Mouse (Mus musculus) MEL (cell line): ENCODE measurements around the gene Atp8b3. TPM values are rescaled to one million over a fixed set of nuclear protein-coding genes. Genes with fewer than 3 reads are reported as not detected.

Source experiments
- DNase-seq: peaks from one replicate; pipeline ENCODE4 v3.0.0; 2011; ENCODE audit warnings: low read depth, low spot score
- H3K27ac ChIP-seq: 2 replicates; pipeline ENCODE4 v1.5.1; 2012; ENCODE audit warnings: low read depth, mild to moderate bottlenecking, control low read depth, low read length, moderate library complexity; ENCODE audit not compliant: control insufficient read depth
- H3K27me3 ChIP-seq, 2 experiments: fragments of 150-350 bp in 1 of 2; sonication (generic) in 1 of 2; 2 replicates each; pipeline ENCODE4 v1.6.1; 2012; ENCODE audit warnings: low read length in 2 of 2, mild to moderate bottlenecking in 2 of 2, improper control_type of control experiment in 1 of 2, moderate library complexity in 1 of 2; ENCODE audit not compliant: insufficient read depth in 2 of 2, control insufficient read depth in 1 of 2
- H3K36me3 ChIP-seq, 2 experiments: 2 replicates each; pipeline ENCODE4 v1.6.1; 2012 to 2014; ENCODE audit warnings: low read length in 2 of 2, improper control_type of control experiment in 1 of 2, inconsistent platforms in 1 of 2, mild to moderate bottlenecking in 1 of 2; ENCODE audit not compliant: insufficient read depth in 2 of 2, control insufficient read depth in 1 of 2
- H3K4me1 ChIP-seq, 2 experiments: fragments of 150-350 bp in 1 of 2; sonication (generic) in 1 of 2; 2 replicates each; pipeline ENCODE4 v1.6.1; 2012; ENCODE audit warnings: low read length in 2 of 2, improper control_type of control experiment in 1 of 2, mild to moderate bottlenecking in 1 of 2; ENCODE audit not compliant: insufficient read depth in 2 of 2, control insufficient read depth in 1 of 2
- H3K4me3 ChIP-seq, 2 experiments: fragments of 150-350 bp in 1 of 2; sonication (generic) in 1 of 2; 2 replicates each; pipeline ENCODE4 v1.5.1; 2012; ENCODE audit warnings: low read depth in 2 of 2, low read length in 2 of 2, mild to moderate bottlenecking in 2 of 2, moderate library complexity in 2 of 2, control low read depth in 1 of 2, improper control_type of control experiment in 1 of 2; ENCODE audit not compliant: control insufficient read depth in 1 of 2, insufficient read depth in 1 of 2
- H3K79me2 ChIP-seq: 2 replicates; pipeline ENCODE4 v1.6.1; 2012; ENCODE audit warnings: mild to moderate bottlenecking, low read length, moderate library complexity; ENCODE audit not compliant: control insufficient read depth, poor library complexity, insufficient read depth
- H3K9ac ChIP-seq: 2 replicates; pipeline ENCODE4 v1.6.1; 2012; ENCODE audit warnings: low read depth, mild to moderate bottlenecking, control low read depth, low read length, moderate library complexity; ENCODE audit not compliant: control insufficient read depth, poor library complexity, severe bottlenecking
- H3K9me3 ChIP-seq: fragments of 150-350 bp; sonication (generic); replicated peaks from 2 replicates; pipeline ENCODE4 v1.6.1; 2012; ENCODE audit warnings: mild to moderate bottlenecking, low read length, improper control_type of control experiment, moderate library complexity; ENCODE audit not compliant: insufficient read depth
- CHD2 ChIP-seq: IDR thresholded peaks from 2 replicates; pipeline ENCODE4 v1.6.1; 2011; ENCODE audit warnings: low read length, improper control_type of control experiment
- CTCF ChIP-seq, 3 experiments: IDR thresholded peaks in 2 of 3; conservative IDR thresholded peaks in 1 of 3; 2 replicates each; pipeline ENCODE4 v1.5.1; 2011 to 2012; ENCODE audit warnings: low read length in 3 of 3, low read depth in 2 of 3, mild to moderate bottlenecking in 2 of 3, improper control_type of control experiment in 1 of 3, inconsistent platforms in 1 of 3, mixed read lengths in 1 of 3, moderate library complexity in 1 of 3; ENCODE audit not compliant: control insufficient read depth in 1 of 3, insufficient read depth in 1 of 3, poor library complexity in 1 of 3, severe bottlenecking in 1 of 3
- E2F4 ChIP-seq: IDR thresholded peaks from 2 replicates; pipeline ENCODE4 v1.6.1; 2011; ENCODE audit warnings: low read depth, low read length, improper control_type of control experiment, borderline replicate concordance
- ELF1 ChIP-seq: IDR thresholded peaks from 2 replicates; pipeline ENCODE4 v1.6.1; 2014; ENCODE audit warnings: low read depth, mild to moderate bottlenecking, inconsistent platforms, low read length, improper control_type of control experiment, moderate library complexity
- ETS1 ChIP-seq: IDR thresholded peaks from 2 replicates; pipeline ENCODE4 v1.6.1; 2012; ENCODE audit warnings: low read depth, mild to moderate bottlenecking, inconsistent platforms, low read length, improper control_type of control experiment, moderate library complexity
- GATA1 ChIP-seq: IDR thresholded peaks from 2 replicates; pipeline ENCODE4 v1.6.1; 2011; ENCODE audit warnings: low read depth, low read length, improper control_type of control experiment
- HCFC1 ChIP-seq: IDR thresholded peaks from 2 replicates; pipeline ENCODE4 v1.6.1; 2012; ENCODE audit warnings: low read depth, mild to moderate bottlenecking, inconsistent platforms, low read length, improper control_type of control experiment, moderate library complexity
- MAFK ChIP-seq: IDR thresholded peaks from 2 replicates; pipeline ENCODE4 v1.6.1; 2011; ENCODE audit warnings: low read depth, mild to moderate bottlenecking, low read length, improper control_type of control experiment, borderline replicate concordance
- MAZ ChIP-seq: IDR thresholded peaks from 2 replicates; pipeline ENCODE4 v1.6.1; 2012; ENCODE audit warnings: low read depth, mild to moderate bottlenecking, inconsistent platforms, low read length, improper control_type of control experiment
- MEF2A ChIP-seq: IDR thresholded peaks from 2 replicates; pipeline ENCODE4 v1.6.1; 2014; ENCODE audit warnings: low read depth, mild to moderate bottlenecking, inconsistent platforms, low read length, improper control_type of control experiment; ENCODE audit not compliant: poor library complexity, insufficient replicate concordance, severe bottlenecking; ENCODE audit errors: extremely low read depth
- MYC ChIP-seq: IDR thresholded peaks from 2 replicates; pipeline ENCODE4 v1.6.1; 2011; ENCODE audit warnings: low read depth, mild to moderate bottlenecking, low read length, improper control_type of control experiment, moderate library complexity
- NRF1 ChIP-seq: IDR thresholded peaks from 2 replicates; pipeline ENCODE4 v1.6.1; 2014; ENCODE audit warnings: low read depth, mild to moderate bottlenecking, inconsistent platforms, low read length, improper control_type of control experiment, moderate library complexity; ENCODE audit not compliant: poor library complexity, insufficient read depth, severe bottlenecking
- POLR2A ChIP-seq, 2 experiments: IDR thresholded peaks; 2 replicates each; pipeline ENCODE4 v1.6.1; 2011 to 2012; ENCODE audit warnings: low read length in 2 of 2, mild to moderate bottlenecking in 2 of 2, control low read depth in 1 of 2, improper control_type of control experiment in 1 of 2, low read depth in 1 of 2, moderate library complexity in 1 of 2; ENCODE audit not compliant: control insufficient read depth in 1 of 2, insufficient read depth in 1 of 2, poor library complexity in 1 of 2
- POLR2AphosphoS2 ChIP-seq: IDR thresholded peaks from 2 replicates; pipeline ENCODE4 v1.6.1; 2011; ENCODE audit warnings: low read length, improper control_type of control experiment
- POLR2AphosphoS5 ChIP-seq: IDR thresholded peaks from 2 replicates; pipeline ENCODE4 v1.6.1; 2012; ENCODE audit warnings: low read depth, borderline replicate concordance, mild to moderate bottlenecking, inconsistent platforms, low read length, moderate library complexity, mixed read lengths
- RAD21 ChIP-seq: IDR thresholded peaks from 2 replicates; pipeline ENCODE4 v1.6.1; 2011; ENCODE audit warnings: mild to moderate bottlenecking, low read depth, low read length, improper control_type of control experiment
- RCOR1 ChIP-seq: IDR thresholded peaks from 2 replicates; pipeline ENCODE4 v1.6.1; 2012; ENCODE audit warnings: low read depth, mild to moderate bottlenecking, inconsistent platforms, low read length, improper control_type of control experiment
- SIN3A ChIP-seq: IDR thresholded peaks from 2 replicates; pipeline ENCODE4 v1.6.1; 2012; ENCODE audit warnings: low read length, improper control_type of control experiment, inconsistent platforms
- SMC3 ChIP-seq: IDR thresholded peaks from 2 replicates; pipeline ENCODE4 v1.6.1; 2011; ENCODE audit warnings: low read depth, low read length, improper control_type of control experiment
- TBP ChIP-seq: IDR thresholded peaks from 2 replicates; pipeline ENCODE4 v1.8.0; 2011; ENCODE audit warnings: low read depth, low read length, improper control_type of control experiment
- UBTF ChIP-seq: IDR thresholded peaks from 2 replicates; pipeline ENCODE4 v1.6.1; 2012; ENCODE audit warnings: low read depth, mild to moderate bottlenecking, inconsistent platforms, low read length, improper control_type of control experiment, moderate library complexity, borderline replicate concordance; ENCODE audit not compliant: insufficient read depth
- USF2 ChIP-seq, 2 experiments: IDR thresholded peaks; 2 replicates each; pipeline ENCODE4 v1.6.1; 2011 to 2012; ENCODE audit warnings: improper control_type of control experiment in 2 of 2, low read length in 2 of 2, borderline replicate concordance in 1 of 2, inconsistent platforms in 1 of 2, low read depth in 1 of 2, mild to moderate bottlenecking in 1 of 2; ENCODE audit not compliant: insufficient read depth in 1 of 2
- polyA plus RNA-seq, 2 experiments: library from polyadenylated mRNA; stranded (reverse) in 1 of 2; unstranded in 1 of 2; fragments of >175 nt in 1 of 2; fragments of >200 nt in 1 of 2; gene quantifications; 2 replicates each; pipeline versions ENCODE4 v1.2.1 to v1.2.4; 2012; ENCODE audit warnings: low replicate concordance in 2 of 2, low read depth in 1 of 2; ENCODE audit not compliant: insufficient read length in 2 of 2, insufficient read depth in 1 of 2, missing spikeins in 1 of 2
- total RNA-seq: library from RNA; depleted of rRNA; stranded (reverse); fragments of 300-350 nt; gene quantifications from 2 replicates; pipeline ENCODE4 v1.2.3, GENCODE M21; 2012

Gene Atp8b3
- total and polyA plus RNA-seq, 3 experiments = 0.13 TPM; not detected in 2

DNA sequence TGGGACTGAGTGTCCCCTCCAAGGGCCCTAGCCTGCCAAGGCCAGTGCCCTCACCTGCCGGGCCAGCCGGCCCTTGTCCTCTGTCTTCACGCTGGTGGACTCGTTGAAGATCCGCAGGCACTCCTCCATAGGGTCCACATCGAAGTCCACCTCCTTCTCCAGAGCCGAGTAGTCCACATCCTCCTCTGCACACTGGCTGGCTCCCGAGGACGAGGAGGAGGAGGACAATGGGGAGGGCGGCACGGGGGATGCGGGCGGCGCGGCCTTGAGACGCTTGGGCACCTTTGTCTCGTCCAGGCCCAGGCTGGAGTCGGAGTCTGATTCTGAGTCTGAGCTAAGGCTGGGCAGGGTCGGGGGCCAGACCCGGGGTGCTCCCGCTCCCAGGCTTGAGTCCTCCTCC is 10.4 kb upstream of the Atp8b3 start:
- Histone ChIP-seq H3K4me1 (peaks cover 2 to 14% of the 10 kb centered on the region in 2 experiments), H3K79me2 (peaks cover 15% of the 10 kb centered on the region), H3K4me3 (no peak overlapping the region), H3K27me3 (no peaks in the 10 kb centered on the region), H3K9me3 (no peaks in the 10 kb centered on the region), H3K9ac (no peak overlapping the region), H3K36me3 (peaks cover 0 to 7% of the 10 kb centered on the region in 2 experiments; a peak in 3 of 4 replicates), H3K27ac (no peak overlapping the region)
- no peak for DNase-seq
- TF ChIP-seq TBP = no peak
- no peak for TF ChIP-seq MAZ
- no peak for TF ChIP-seq POLR2AphosphoS5
- no peak for TF ChIP-seq USF2 (IDR thresholded peaks at IDR 0.05; ENCODE audit: borderline replicate concordance in 1 of 2, insufficient read depth in 1 of 2, low read depth in 1 of 2, low read length in 2 of 2)
- no peak for TF ChIP-seq UBTF
- no peak for TF ChIP-seq MYC
- TF ChIP-seq ETS1 = no peak
- no peak for TF ChIP-seq SIN3A
- no peak for TF ChIP-seq NRF1
- no peak for TF ChIP-seq MAFK
- TF ChIP-seq POLR2A (IDR thresholded peaks at IDR 0.05; ENCODE audit: control insufficient read depth in 1 of 2, insufficient read depth in 1 of 2, low read depth in 1 of 2, low read length in 2 of 2, poor library complexity in 1 of 2) = no peak
- no peak for TF ChIP-seq GATA1
- no peak for TF ChIP-seq CHD2
- TF ChIP-seq ELF1 = no peak
- no peak for TF ChIP-seq RAD21
- TF ChIP-seq MEF2A = no peak
- no peak for TF ChIP-seq RCOR1
- no peak for TF ChIP-seq E2F4
- TF ChIP-seq HCFC1 = no peak
- no peak for TF ChIP-seq POLR2AphosphoS2

DNA sequence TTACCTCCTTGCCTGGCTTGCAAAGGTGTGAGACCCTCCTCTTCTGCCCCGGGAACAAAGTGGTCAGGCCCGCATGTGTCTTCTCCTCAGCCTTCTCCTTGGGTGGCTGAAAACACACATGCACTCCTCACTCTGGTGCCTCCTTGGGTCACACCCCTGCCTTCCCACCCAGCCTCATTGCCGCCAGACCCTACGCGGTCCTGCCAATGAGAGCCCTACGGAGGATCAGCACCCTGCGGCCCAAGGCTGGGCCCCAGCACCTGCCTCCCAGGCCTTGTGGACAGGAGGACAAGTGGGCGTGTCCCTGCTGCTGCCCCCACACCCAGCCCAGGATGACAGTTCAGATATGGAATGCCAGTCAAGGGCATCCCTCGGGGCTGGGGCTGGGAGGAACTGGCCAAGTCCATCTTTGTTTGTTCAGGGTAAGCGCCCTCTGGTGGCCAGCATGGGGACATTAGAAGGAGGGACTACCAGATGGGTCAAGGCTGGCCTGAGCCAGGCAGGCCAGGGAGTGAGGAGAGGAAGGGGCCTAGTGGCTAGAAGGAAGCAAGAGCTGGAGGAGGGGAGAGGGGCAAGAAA is 9.6 kb upstream of the Atp8b3 start:
- H3K27me3 ChIP-seq = no peaks in the 10 kb centered on the region
- peaks cover 0 to 6% of the 10 kb centered on the region in 2 experiments; a peak in 2 of 4 replicates for H3K4me1 ChIP-seq
- H3K36me3 ChIP-seq = no peaks in the 10 kb centered on the region; a peak in 1 of 4 replicates
- no peak overlapping the region for H3K4me3 ChIP-seq
- peak; percentile 46 for DNase-seq
- H3K27ac ChIP-seq = no peak overlapping the region
- H3K9me3 ChIP-seq = no peaks in the 10 kb centered on the region
- peaks cover 9% of the 10 kb centered on the region for H3K79me2 ChIP-seq
- TF ChIP-seq HCFC1 = no peak
- peak; percentile 48 for TF ChIP-seq SMC3
- peak; percentile 69 to 86 (median 73) for TF ChIP-seq CTCF (IDR thresholded peaks at IDR 0.05 in 2 of 3, conservative IDR thresholded peaks at IDR 0.05 in 1 of 3; ENCODE audit: control insufficient read depth in 1 of 3, insufficient read depth in 1 of 3, low read depth in 2 of 3, low read length in 3 of 3, poor library complexity in 1 of 3, severe bottlenecking in 1 of 3)
- TF ChIP-seq, all 39 proteins: peak for 2
- no peak overlapping the region for H3K9ac ChIP-seq
